Mouse (Mus musculus) hindbrain, postnatal 0 days (tissue): ENCODE measurements at regions not wholly inside any gene's neighbourhood (a gene's known extent, or its start where the extent isn't known, plus 50 kb on each side); places are given as distances from the start of the nearest gene placed in this dataset.
A peak's percentile ranks its signal among the peaks of the same experiment; 100 is the strongest.

ENCODE experiments used
- ATAC-seq: fragments of 200-750 bp; cut with Nextera tagmentation; 2 replicates; pipeline ENCODE4 v1.8.0; 2017; ENCODE audit warnings: mild to moderate bottlenecking, moderate TSS enrichment, moderate library complexity
- DNase-seq: peaks from one replicate; pipeline ENCODE4 v3.0.0-alpha.2; 2015; ENCODE audit warnings: low spot score
- H3K27ac ChIP-seq: fragments of 300-500 bp; sonication (generic); 2 replicates; pipeline ENCODE4 v1.5.1; 2014; ENCODE audit warnings: mild to moderate bottlenecking
- H3K27me3 ChIP-seq: fragments of 300-500 bp; sonication (generic); 2 replicates; pipeline ENCODE4 v1.6.1; 2014; ENCODE audit warnings: low read length, mixed read lengths; ENCODE audit not compliant: insufficient read depth
- H3K36me3 ChIP-seq: fragments of 300-500 bp; sonication (generic); 2 replicates; pipeline ENCODE4 v1.6.1; 2014; ENCODE audit warnings: low read length, mixed read lengths; ENCODE audit not compliant: insufficient read depth
- H3K4me1 ChIP-seq: fragments of 300-500 bp; sonication (generic); 2 replicates; pipeline ENCODE4 v1.6.1; 2014; ENCODE audit warnings: antibody characterized with exemption, low read length, mixed read lengths; ENCODE audit not compliant: insufficient read depth
- H3K4me2 ChIP-seq: fragments of 300-500 bp; sonication (generic); 2 replicates; pipeline ENCODE4 v1.6.1; 2014; ENCODE audit warnings: low read depth, mild to moderate bottlenecking, low read length, moderate library complexity, mixed read lengths
- H3K4me3 ChIP-seq: fragments of 300-500 bp; sonication (generic); 2 replicates; pipeline ENCODE4 v1.5.1; 2014; ENCODE audit warnings: low read length
- H3K9ac ChIP-seq: fragments of 300-500 bp; sonication (generic); replicated peaks from 2 replicates; pipeline ENCODE4 v1.6.1; 2014; ENCODE audit warnings: mild to moderate bottlenecking, low read length, moderate library complexity, mixed read lengths
- H3K9me3 ChIP-seq: fragments of 300-500 bp; sonication (generic); 2 replicates; pipeline ENCODE4 v1.6.1; 2016; ENCODE audit warnings: low read length, mixed read lengths
- CTCF ChIP-seq: IDR thresholded peaks from 2 replicates; pipeline ENCODE4 v1.5.1; 2016; ENCODE audit warnings: antibody characterized with exemption, control low read depth, low read depth
- WGBS: fragments of 180-500 bp; shearing (Covaris S2); extraction: QIAGEN DNeasy Blood & Tissue Kit; methylation state at CpG from one replicate; pipeline ENCODE4 v1.1.7; 2014; 5-methylcytosine and 5-hydroxymethylcytosine counted together

- WGBS, result 14% methylated on average over 10 of the region's 10 CpGs
- peak; percentile 55 for DNase-seq
Measured at GRCm38 (mm10) chr12:69446085-69446467, 73.8 kb upstream of the Gm9887 start.

GRCm38 (mm10) chr12:69442321-69442720 lies 70.1 kb upstream of the Gm9887 start:
- Histone ChIP-seq H3K9ac (no peak overlapping the region), H3K36me3 (no peaks in the 10 kb centered on the region), H3K27me3 (no peaks in the 10 kb centered on the region), H3K4me1 (peaks cover 9% of the 10 kb centered on the region), H3K27ac (no peak overlapping the region), H3K4me2 (no peak overlapping the region), H3K9me3 (no peaks in the 10 kb centered on the region), H3K4me3 (no peak overlapping the region)
- WGBS, result 39% methylated on average over 6 of the region's 6 CpGs
- no peak for TF ChIP-seq CTCF
- ATAC-seq (no peak), DNase-seq (no peak)

More at GRCm38 (mm10) chr12:69446085-69446467, 73.8 kb upstream of the Gm9887 start:
- H3K4me1 ChIP-seq, result peaks cover 10% of the 10 kb centered on the region
- no peaks in the 10 kb centered on the region for H3K36me3 ChIP-seq
- TF ChIP-seq CTCF, result no peak
- H3K4me2 ChIP-seq, result peak overlapping the region; percentile 44
- peak overlapping the region; percentile 64 for H3K27ac ChIP-seq
- no peak overlapping the region for H3K9ac ChIP-seq
- H3K9me3 ChIP-seq, result no peaks in the 10 kb centered on the region
- no peak overlapping the region for H3K4me3 ChIP-seq
- H3K27me3 ChIP-seq, result no peaks in the 10 kb centered on the region
- ATAC-seq, result peak; percentile 61; the same call in 1 of the 2 replicates

- no peak for TF ChIP-seq CTCF
- Histone ChIP-seq H3K9ac (no peak overlapping the region), H3K4me1 (peaks cover 6% of the 10 kb centered on the region; the same call in 1 of the 2 replicates), H3K9me3 (no peaks in the 10 kb centered on the region), H3K4me3 (no peak overlapping the region), H3K36me3 (no peaks in the 10 kb centered on the region), H3K27me3 (no peaks in the 10 kb centered on the region), H3K4me2 (no peak overlapping the region), H3K27ac (no peak overlapping the region)
- ATAC-seq (no peak), DNase-seq (no peak)
- 87% methylated on average over 4 of the region's 4 CpGs for WGBS
Measured at GRCm38 (mm10) chr12:69441764-69442163, 69.5 kb upstream of the Gm9887 start.

GRCm38 (mm10) chr12:69438271-69438670 lies 66.0 kb upstream of the Gm9887 start:
- 86% methylated on average over 5 of the region's 5 CpGs for WGBS
- H3K9ac ChIP-seq, result no peak overlapping the region
- no peaks in the 10 kb centered on the region for H3K27me3 ChIP-seq
- TF ChIP-seq CTCF, result no peak
- H3K27ac ChIP-seq, result no peak overlapping the region
- no peaks in the 10 kb centered on the region for H3K36me3 ChIP-seq
- no peak overlapping the region for H3K4me3 ChIP-seq
- ATAC-seq, result no peak
- no peak for DNase-seq
- no peaks in the 10 kb centered on the region for H3K9me3 ChIP-seq
- no peaks in the 10 kb centered on the region for H3K4me1 ChIP-seq
- no peak overlapping the region for H3K4me2 ChIP-seq

- Histone ChIP-seq H3K36me3 (no peaks in the 10 kb centered on the region), H3K4me2 (no peak overlapping the region), H3K4me1 (no peaks in the 10 kb centered on the region), H3K4me3 (no peak overlapping the region), H3K9me3 (no peaks in the 10 kb centered on the region), H3K27me3 (no peaks in the 10 kb centered on the region), H3K27ac (no peak overlapping the region), H3K9ac (no peak overlapping the region)
- ATAC-seq, result 0 out of 2 replicates have a peak, but pooled peaks have one; percentile 53
- peak; percentile 25 for DNase-seq
- WGBS, result 21% methylated on average over 10 of the region's 10 CpGs
- TF ChIP-seq CTCF, result no peak
Measured at GRCm38 (mm10) chr12:69436839-69437501, 64.7 kb upstream of the Gm9887 start.

GRCm38 (mm10) chr12:69434315-69434714 lies 62.1 kb upstream of the Gm9887 start:
- ATAC-seq (no peak), DNase-seq (no peak)
- Histone ChIP-seq H3K36me3 (no peaks in the 10 kb centered on the region), H3K4me3 (no peak overlapping the region), H3K9ac (no peak overlapping the region), H3K27ac (no peak overlapping the region), H3K27me3 (no peaks in the 10 kb centered on the region), H3K4me2 (no peak overlapping the region), H3K4me1 (no peaks in the 10 kb centered on the region), H3K9me3 (no peaks in the 10 kb centered on the region)
- WGBS, result 79% methylated on average over 4 of the region's 4 CpGs
- TF ChIP-seq CTCF, result no peak

GRCm38 (mm10) chr12:69432086-69432485 lies 59.8 kb upstream of the Gm9887 start:
- DNase-seq, result no peak
- ATAC-seq, result no peak
- Histone ChIP-seq H3K27me3 (no peaks in the 10 kb centered on the region), H3K4me3 (no peak overlapping the region), H3K9ac (no peak overlapping the region), H3K4me2 (no peak overlapping the region), H3K27ac (no peak overlapping the region), H3K4me1 (no peaks in the 10 kb centered on the region), H3K36me3 (no peaks in the 10 kb centered on the region), H3K9me3 (no peaks in the 10 kb centered on the region)
- TF ChIP-seq CTCF, result no peak
- 45% methylated on average over 7 of the region's 7 CpGs for WGBS
